Mouse (Mus musculus): Measurements from ENCODE around the gene Fbxo21.

Gene Fbxo21

GRCm38 (mm10) chr5:117980921-117981320 lies 4.4 kb downstream of the Fbxo21 start:
- peak; percentile 54 for DNase-seq (ENCODE audit: low spot score)

DNA sequence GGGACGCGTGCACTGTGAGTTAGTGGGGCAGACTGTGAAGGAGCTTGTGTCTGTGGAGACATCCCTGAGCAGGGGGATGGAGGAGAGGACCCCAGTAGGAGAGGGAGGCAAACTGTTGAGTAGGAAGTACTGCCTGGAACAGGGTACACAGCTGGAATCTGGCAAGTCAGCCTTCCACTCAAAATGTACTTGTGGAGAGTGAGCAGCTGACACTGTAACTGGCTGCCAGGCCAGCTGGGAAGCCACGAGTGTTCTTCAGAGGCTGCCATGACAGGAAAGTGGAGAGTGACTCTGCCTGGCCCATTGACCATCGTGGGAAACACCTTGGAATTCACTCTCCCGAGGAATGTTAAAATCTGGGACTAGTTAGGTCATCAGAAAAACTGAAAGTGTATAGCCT lies 5.4 kb downstream of the Fbxo21 start:
- DNase-seq (ENCODE audit: low spot score) = no peak

DNA sequence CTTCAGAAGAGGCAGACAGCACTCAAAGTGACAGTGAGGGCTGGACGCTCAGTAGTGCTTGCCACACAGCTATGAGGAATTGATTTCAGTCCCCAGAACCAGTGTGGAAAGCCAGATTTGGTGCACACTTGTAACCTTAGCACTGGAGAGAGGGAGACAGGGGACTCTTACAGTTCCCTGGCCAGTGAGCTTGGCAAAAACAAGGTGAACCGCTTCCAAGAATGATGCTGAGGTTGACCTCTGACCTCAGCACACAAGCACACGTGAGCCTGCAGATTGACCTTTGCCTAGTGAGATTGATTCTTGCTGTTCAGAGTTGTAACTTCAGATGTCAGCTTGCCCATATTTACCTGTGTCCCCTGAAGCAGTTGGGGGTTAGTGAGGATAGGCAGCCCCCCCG lies 9.8 kb downstream of the Fbxo21 start:
- peak; percentile 79 for DNase-seq (ENCODE audit: low spot score)

GRCm38 (mm10) chr5:117987891-117988290 lies 11.4 kb downstream of the Fbxo21 start:
- no peak for DNase-seq (ENCODE audit: low spot score)

DNA sequence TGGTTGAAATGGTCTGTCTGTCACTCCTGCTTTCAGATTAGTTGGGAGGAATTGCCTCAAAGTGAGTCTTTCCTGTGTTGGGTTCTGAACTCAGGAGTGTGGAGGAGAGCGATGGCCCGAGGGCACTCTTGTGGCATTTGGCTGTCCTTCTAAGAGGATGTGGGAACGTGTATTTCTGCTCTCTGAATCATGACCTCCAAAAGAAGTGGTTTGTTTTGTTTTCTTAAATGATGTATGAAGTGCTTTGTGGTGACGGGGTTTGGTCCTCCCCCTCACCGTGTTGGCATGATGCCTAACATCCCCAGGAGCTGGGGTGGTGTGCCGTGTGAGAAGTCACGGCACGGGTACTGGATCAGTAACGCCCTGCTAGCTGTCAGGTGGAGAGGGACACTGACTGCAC lies 11.8 kb downstream of the Fbxo21 start:
- no peak for DNase-seq (ENCODE audit: low spot score)

GRCm38 (mm10) chr5:117989773-117990172 lies 13.2 kb downstream of the Fbxo21 start:
- DNase-seq (ENCODE audit: low spot score) = no peak

DNA sequence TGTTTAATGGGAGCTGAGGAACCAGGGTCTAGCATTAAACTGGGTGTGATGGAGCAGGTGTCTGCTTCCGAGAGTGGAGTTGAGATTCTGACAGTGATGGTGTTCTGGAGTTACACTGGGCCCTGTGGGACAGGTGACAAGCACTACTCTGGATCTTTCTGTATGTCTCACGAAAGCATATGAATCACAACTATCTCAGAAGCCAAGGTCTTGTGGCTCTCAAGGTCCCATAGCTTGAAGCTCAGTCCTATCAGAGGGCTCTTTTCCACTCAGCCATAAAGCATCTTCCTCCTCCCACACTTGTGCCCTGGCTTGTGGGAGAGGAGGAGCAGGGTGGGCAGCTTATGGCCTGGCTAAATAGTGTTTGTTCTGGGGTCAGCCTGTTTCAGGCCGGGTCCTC lies 14.4 kb downstream of the Fbxo21 start:
- no peak for DNase-seq (ENCODE audit: low spot score)

DNA sequence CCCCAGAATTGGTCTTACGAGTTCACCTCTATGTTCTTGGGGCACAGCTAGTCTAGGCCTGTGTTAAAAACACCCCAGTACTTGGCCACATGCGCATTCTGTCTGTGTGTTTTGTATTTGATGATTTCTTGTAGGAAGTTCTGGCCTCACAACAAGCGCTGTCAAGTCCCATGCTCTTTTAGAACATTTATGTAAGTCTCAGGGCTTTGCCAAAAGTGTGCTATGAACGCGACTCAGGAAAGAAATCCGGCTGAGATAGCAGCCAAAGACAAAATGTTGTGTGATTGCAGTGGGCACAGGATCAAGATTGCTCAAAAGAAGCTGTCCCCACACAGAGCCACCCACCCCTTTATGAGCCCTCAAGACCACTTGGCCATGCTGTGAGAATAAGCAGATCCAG lies 17.0 kb downstream of the Fbxo21 start:
- no peak for DNase-seq (ENCODE audit: low spot score)

- no peak for DNase-seq (ENCODE audit: low spot score)
Measured at GRCm38 (mm10) chr5:117995372-117995901, 18.9 kb downstream of the Fbxo21 start.

DNA sequence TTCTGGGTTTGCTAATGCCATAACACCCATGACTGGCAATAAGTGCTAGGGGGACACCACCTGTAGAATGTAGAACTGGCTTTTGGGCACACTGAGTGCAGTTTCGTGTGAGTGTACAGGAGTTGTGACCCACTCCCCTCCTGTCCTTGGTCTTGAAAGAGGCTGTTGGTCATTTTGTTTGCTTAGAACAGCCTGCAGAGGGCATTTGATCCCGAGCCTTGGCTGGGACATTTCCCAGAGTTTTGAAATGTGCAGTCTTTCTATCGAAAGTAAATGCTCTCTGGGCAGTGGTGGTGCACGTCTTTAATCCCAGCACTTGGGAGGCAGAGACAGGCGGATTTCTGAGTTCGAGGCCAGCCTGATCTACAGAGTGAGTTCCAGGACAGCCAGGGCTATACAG lies 19.4 kb downstream of the Fbxo21 start:
- no peak for DNase-seq (ENCODE audit: low spot score)

GRCm38 (mm10) chr5:117996581-117996980 lies 20.1 kb downstream of the Fbxo21 start:
- DNase-seq (ENCODE audit: low spot score) = peak; percentile 64

DNA sequence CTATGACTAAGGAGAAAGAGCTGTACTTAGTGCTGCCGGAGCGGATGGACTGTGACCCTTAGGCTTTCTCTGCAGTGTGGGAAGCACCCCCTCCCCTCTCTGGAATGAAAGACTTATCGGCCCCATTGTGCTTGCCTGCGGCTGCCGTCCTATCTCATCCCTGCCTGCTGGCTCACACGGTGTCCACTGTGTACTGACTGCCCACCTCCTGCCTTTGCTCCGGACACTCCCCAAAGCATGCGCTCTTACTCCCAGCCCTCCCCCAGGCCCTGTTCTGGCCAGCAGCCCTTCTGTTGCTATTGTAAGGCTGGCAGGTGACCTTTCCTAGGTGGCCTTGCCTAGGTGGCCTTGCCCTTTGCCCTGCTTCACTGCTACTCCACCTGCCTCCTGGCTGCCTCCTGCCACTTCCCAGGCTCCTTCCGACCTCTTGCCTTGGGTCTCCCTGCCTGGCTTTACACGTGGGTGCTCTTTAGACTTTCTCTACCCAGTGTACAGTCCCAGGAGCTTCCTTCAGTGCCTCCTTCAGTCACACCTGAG lies 21.0 kb downstream of the Fbxo21 start:
- peak; percentile 91 for DNase-seq (ENCODE audit: low spot score)

DNA sequence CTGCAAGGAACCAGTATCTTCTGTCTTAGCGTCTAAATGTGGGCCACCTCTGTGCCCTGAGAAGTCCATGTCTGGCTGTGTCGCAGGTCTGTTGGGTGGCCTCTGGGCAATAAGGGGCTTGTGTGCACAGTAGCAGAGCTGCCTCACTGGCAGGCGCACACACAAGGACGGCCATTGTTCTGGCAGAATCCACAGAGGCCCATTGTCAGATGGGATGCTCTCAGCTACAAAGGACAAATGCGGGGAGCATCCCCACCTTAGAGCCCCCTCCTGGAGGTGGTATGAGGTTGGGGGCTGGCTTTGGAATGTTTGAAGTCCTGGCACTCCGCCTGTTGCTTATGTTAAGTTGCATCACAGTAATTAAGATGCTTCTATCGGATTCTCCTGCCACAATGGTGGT lies 22.5 kb downstream of the Fbxo21 start:
- no peak for DNase-seq (ENCODE audit: low spot score)

- no peak for DNase-seq (ENCODE audit: low spot score)
Measured at GRCm38 (mm10) chr5:117999584-117999983, 23.1 kb downstream of the Fbxo21 start.

DNA sequence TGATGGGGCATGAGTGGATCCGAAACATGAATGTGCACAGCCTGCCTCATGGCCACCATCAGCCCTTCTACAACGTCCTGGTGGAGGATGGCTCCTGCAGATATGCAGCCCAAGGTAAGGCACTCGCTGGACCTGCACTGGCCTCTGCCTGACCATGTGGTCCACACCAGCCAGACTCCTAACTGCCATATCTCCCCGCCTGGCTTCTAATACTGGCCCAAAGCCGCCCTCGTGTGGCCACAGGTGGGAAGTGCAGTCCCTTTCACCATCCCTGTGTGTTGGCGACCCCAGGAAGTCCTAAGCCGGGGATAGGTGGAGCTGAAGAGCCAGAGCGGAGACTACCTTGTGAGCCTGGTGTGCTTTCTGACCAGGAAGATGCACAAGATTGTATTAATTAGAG lies 25.5 kb downstream of the Fbxo21 start:
- peak; percentile 73 for DNase-seq (ENCODE audit: low spot score)

DNA sequence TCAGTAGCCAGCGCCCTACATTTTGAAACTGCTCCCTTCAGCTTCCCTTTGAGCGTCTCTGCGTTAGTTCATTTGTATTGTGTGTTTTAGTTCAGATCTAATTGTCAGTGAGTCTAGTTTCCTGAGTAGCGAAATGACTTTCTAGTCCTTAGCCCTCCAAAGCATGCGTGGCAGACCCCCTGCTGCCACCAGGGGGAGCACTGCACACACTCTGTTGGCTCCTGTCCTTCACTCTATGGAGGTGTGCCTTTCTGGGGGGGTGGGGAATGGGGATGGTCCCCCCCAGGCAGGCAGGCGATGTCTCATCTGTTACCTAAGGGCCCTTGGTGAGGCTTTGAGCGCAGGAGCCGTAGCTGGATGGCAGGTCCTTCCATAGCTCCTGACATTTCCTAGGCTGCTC lies 28.1 kb downstream of the Fbxo21 start:
- DNase-seq (ENCODE audit: low spot score) = no peak

- DNase-seq (ENCODE audit: low spot score) = no peak
Measured at GRCm38 (mm10) chr5:118005728-118006127, 29.2 kb downstream of the Fbxo21 start.

GRCm38 (mm10) chr5:118008344-118008743 lies 31.8 kb downstream of the Fbxo21 start:
- no peak for DNase-seq (ENCODE audit: low spot score)

GRCm38 (mm10) chr5:118010872-118011271 lies 34.3 kb downstream of the Fbxo21 start:
- no peak for DNase-seq (ENCODE audit: low spot score)

- no peak for DNase-seq (ENCODE audit: low spot score)
Measured at GRCm38 (mm10) chr5:118011796-118012195, 35.3 kb downstream of the Fbxo21 start.

- no peak for DNase-seq (ENCODE audit: low spot score)
Measured at GRCm38 (mm10) chr5:118015028-118015427, 38.5 kb downstream of the Fbxo21 start.

DNA sequence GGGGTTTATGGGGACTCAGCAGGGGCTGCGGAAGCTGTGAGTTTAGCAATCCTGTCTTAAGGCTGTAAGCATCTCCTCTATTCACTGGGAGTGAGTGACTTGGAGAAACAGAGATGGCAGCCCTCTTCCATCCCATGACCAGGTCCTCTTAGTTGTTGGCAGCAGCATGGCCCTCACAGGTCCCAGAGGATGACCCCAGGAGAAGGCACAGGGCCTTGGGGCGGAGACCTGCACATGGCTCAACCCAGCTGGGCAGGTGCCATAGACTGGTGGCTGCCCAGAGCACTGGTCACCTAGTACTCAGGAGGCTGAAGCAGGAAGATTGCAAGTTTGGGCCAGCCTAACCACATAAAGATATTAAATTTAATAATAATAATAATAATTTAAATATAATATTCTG lies 39.1 kb downstream of the Fbxo21 start:
- DNase-seq (ENCODE audit: low spot score) = no peak

- DNase-seq (ENCODE audit: low spot score) = no peak
Measured at GRCm38 (mm10) chr5:118017527-118017926, 41.0 kb downstream of the Fbxo21 start.

DNA sequence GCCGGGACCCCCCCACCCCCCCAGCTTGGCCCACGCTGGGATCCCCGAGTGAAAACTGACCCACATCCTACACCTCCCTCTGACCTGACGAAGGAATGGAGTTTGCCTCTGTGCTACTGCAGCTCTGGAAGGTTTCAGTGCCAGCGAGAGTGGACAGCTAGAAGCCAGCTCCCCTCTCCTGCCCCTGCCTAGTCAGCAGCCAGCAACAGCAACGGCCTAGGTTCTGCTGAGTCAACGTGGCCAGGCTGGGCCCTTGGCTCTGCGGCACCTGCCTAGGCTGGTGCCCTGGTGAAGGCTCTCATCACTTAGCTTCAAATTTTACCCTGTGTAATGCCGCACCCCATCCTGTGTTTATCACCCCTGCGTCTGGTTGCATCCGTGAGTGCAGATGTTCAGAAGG lies 43.4 kb downstream of the Fbxo21 start:
- no peak for DNase-seq (ENCODE audit: low spot score)

DNA sequence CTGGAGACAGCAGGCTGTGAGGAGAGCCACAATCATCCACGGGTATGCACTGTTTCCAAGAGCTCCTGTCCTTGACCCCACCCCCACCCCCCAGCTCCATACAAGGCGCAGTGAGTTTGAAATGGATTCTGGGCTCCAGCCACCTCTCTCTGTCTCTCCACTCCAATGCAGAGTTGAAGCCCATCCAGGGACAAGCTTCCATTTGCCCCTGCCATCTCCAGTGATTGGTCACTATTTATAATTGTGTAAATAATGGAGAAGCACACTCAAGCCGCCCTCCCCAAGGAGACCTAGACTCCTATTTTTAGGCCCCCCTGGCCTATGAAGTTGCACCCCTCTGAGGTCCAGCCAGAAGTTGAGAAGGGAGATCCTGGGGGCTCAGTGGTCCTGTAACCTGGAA lies 46.5 kb downstream of the Fbxo21 start:
- no peak for DNase-seq (ENCODE audit: low spot score)
